Mouse (Mus musculus): ENCODE measurements around the gene Hs6st1. TPM values are rescaled to one million over a fixed set of nuclear protein-coding genes. Genes with fewer than 3 reads are reported as not detected.

Gene Hs6st1
- polyA plus RNA-seq, 1 experiment: 66.6 TPM

GRCm38 (mm10) chr1:36067201-36067600, 999 bp upstream of the Hs6st1 start:
- H3K79me2 ChIP-seq (ENCODE audit: control insufficient read depth, insufficient read depth): peaks cover 38% of the 10 kb centered on the region
- no peak overlapping the region for H3K4me3 ChIP-seq
- no peak overlapping the region for H3K4me2 ChIP-seq (ENCODE audit: low read depth)
- H3ac ChIP-seq (ENCODE audit: control insufficient read depth, insufficient read length): no peak overlapping the region
- no peaks in the 10 kb centered on the region for H3K36me3 ChIP-seq (ENCODE audit: control insufficient read depth, insufficient read depth)
- no peaks in the 10 kb centered on the region for H3K27me3 ChIP-seq (ENCODE audit: control insufficient read depth, insufficient read depth, insufficient read length)
- TF ChIP-seq MYOD1 (IDR thresholded peaks at IDR 0.05; ENCODE audit: control insufficient read depth in 1 of 3, insufficient read length in 2 of 3, low read depth in 2 of 3): no peak
- no peak for TF ChIP-seq TCF3 (IDR thresholded peaks at IDR 0.05; ENCODE audit: insufficient read length, low read depth)
- TF ChIP-seq MAX (IDR thresholded peaks at IDR 0.05; ENCODE audit: low read depth): no peak
- TF ChIP-seq POLR2AphosphoS2 (IDR thresholded peaks at IDR 0.05; ENCODE audit: insufficient read length, low read depth): no peak
- TF ChIP-seq USF1 (IDR thresholded peaks at IDR 0.05; ENCODE audit: low read depth): no peak
- TF ChIP-seq E2F4 (IDR thresholded peaks at IDR 0.05; ENCODE audit: insufficient read depth): no peak
- no peak for TF ChIP-seq POLR2A (IDR thresholded peaks at IDR 0.05; ENCODE audit: insufficient read length, low read depth)
- TF ChIP-seq CEBPB (IDR thresholded peaks at IDR 0.05; ENCODE audit: insufficient read depth, poor library complexity, severe bottlenecking): no peak
- no peak for TF ChIP-seq TCF12 (IDR thresholded peaks at IDR 0.05; ENCODE audit: insufficient read depth, poor library complexity, severe bottlenecking)

- TF ChIP-seq MYOG (IDR thresholded peaks at IDR 0.05; ENCODE audit: control insufficient read depth in 1 of 3, insufficient read depth in 1 of 3, insufficient read length in 2 of 3, low read depth in 2 of 3): no peak
- TF ChIP-seq REST (IDR thresholded peaks at IDR 0.05; ENCODE audit: insufficient read depth, insufficient read length): no peak
- no peak for TF ChIP-seq E2F4 (IDR thresholded peaks at IDR 0.05; ENCODE audit: insufficient read depth)
- no peak for TF ChIP-seq TCF3 (IDR thresholded peaks at IDR 0.05; ENCODE audit: insufficient read length, low read depth)
- no peak for TF ChIP-seq USF1 (IDR thresholded peaks at IDR 0.05; ENCODE audit: low read depth)
- TF ChIP-seq CEBPB (IDR thresholded peaks at IDR 0.05; ENCODE audit: insufficient read depth, poor library complexity, severe bottlenecking): no peak
- TF ChIP-seq SRF (IDR thresholded peaks at IDR 0.05; ENCODE audit: control insufficient read depth, insufficient read length, low read depth): no peak
- no peak for TF ChIP-seq MAX (IDR thresholded peaks at IDR 0.05; ENCODE audit: low read depth)
- TF ChIP-seq POLR2AphosphoS2 (IDR thresholded peaks at IDR 0.05; ENCODE audit: insufficient read length, low read depth): no peak
These were observed 589 bp upstream of the Hs6st1 start for GRCm38 (mm10) chr1:36067611-36068010.

DNA sequence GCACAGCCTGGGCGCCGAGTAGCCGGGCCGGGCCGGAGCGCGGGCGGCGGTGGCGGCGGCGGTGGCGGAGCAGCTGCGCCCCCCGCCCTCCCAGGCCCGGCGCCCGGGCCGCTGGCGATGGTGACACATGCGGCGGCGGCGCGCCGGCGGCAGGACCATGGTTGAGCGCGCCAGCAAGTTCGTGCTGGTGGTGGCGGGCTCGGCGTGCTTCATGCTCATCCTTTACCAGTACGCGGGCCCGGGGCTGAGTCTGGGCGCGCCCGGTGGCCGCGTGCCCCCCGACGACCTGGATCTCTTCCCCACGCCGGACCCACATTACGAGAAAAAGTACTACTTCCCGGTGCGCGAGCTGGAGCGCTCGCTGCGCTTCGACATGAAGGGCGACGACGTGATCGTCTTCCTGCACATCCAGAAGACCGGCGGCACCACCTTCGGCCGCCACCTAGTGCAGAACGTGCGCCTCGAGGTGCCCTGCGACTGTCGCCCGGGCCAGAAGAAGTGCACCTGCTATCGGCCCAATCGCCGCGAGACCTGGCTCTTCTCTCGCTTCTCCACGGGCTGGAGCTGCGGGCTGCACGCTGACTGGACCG, 426 bp downstream of the Hs6st1 start:
- Histone ChIP-seq H3K4me2 (ENCODE audit: low read depth) (peak overlapping the region; percentile 94), H3K79me2 (ENCODE audit: control insufficient read depth, insufficient read depth) (peaks cover 52% of the 10 kb centered on the region), H3K36me3 (ENCODE audit: control insufficient read depth, insufficient read depth) (no peaks in the 10 kb centered on the region), H3K27me3 (ENCODE audit: control insufficient read depth, insufficient read depth, insufficient read length) (no peaks in the 10 kb centered on the region), H3ac (ENCODE audit: control insufficient read depth, insufficient read length) (peak overlapping the region; percentile 87), H3K4me3 (peak overlapping the region; percentile 98)
- TF ChIP-seq MYOG (IDR thresholded peaks at IDR 0.05; ENCODE audit: control insufficient read depth in 1 of 3, insufficient read depth in 1 of 3, insufficient read length in 2 of 3, low read depth in 2 of 3) (peak in 1 of 3 experiments; percentile 16), POLR2A (IDR thresholded peaks at IDR 0.05; ENCODE audit: insufficient read length, low read depth) (peak; percentile 9), MYOD1 (IDR thresholded peaks at IDR 0.05; ENCODE audit: control insufficient read depth in 1 of 3, insufficient read length in 2 of 3, low read depth in 2 of 3) (peak in 1 of 3 experiments; percentile 41), REST (IDR thresholded peaks at IDR 0.05; ENCODE audit: insufficient read depth, insufficient read length) (no peak), USF1 (IDR thresholded peaks at IDR 0.05; ENCODE audit: low read depth) (no peak)

More at GRCm38 (mm10) chr1:36067611-36068010, 589 bp upstream of the Hs6st1 start:
- H3K27me3 ChIP-seq (ENCODE audit: control insufficient read depth, insufficient read depth, insufficient read length): no peaks in the 10 kb centered on the region
- H3ac ChIP-seq (ENCODE audit: control insufficient read depth, insufficient read length): no peak overlapping the region
- H3K79me2 ChIP-seq (ENCODE audit: control insufficient read depth, insufficient read depth): peaks cover 42% of the 10 kb centered on the region
- H3K36me3 ChIP-seq (ENCODE audit: control insufficient read depth, insufficient read depth): no peaks in the 10 kb centered on the region
- peak overlapping the region; percentile 98 for H3K4me3 ChIP-seq
- H3K4me2 ChIP-seq (ENCODE audit: low read depth): peak overlapping the region; percentile 84

DNA sequence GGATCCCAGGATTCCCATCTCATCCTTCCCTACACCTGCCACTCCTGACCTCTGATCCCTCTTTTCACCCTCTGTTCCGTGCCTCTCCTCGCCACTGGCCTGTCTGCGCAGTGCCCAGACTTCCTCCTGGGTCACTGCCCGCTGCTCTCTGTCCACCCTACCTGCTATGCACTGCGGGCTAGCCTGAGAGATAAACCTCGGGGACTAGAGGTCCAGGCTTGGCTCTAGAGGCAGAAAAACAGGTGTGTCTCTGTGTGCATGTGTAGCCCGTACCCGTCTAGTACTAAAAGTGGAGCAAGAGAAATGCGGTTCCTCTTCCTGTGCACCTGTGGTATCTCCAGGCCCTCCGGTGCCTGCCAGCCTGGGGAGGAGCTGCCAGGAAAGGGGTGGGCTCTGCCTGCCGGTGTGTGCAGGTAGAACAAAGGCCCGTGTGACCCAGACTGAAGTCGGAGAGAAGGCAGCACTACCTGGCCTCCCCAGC, 1.1 kb downstream of the Hs6st1 start:
- Histone ChIP-seq H3K36me3 (ENCODE audit: control insufficient read depth, insufficient read depth) (no peaks in the 10 kb centered on the region), H3K4me3 (peak overlapping the region; percentile 98), H3K27me3 (ENCODE audit: control insufficient read depth, insufficient read depth, insufficient read length) (no peaks in the 10 kb centered on the region), H3ac (ENCODE audit: control insufficient read depth, insufficient read length) (peak overlapping the region; percentile 87), H3K79me2 (ENCODE audit: control insufficient read depth, insufficient read depth) (peaks cover 59% of the 10 kb centered on the region), H3K4me2 (ENCODE audit: low read depth) (peak overlapping the region; percentile 94)
- TF ChIP-seq POLR2A (IDR thresholded peaks at IDR 0.05; ENCODE audit: insufficient read length, low read depth) (no peak), MYOG (IDR thresholded peaks at IDR 0.05; ENCODE audit: control insufficient read depth in 1 of 3, insufficient read depth in 1 of 3, insufficient read length in 2 of 3, low read depth in 2 of 3) (no peak), MYOD1 (IDR thresholded peaks at IDR 0.05; ENCODE audit: control insufficient read depth in 1 of 3, insufficient read length in 2 of 3, low read depth in 2 of 3) (peak in 1 of 3 experiments; percentile 11), SRF (IDR thresholded peaks at IDR 0.05; ENCODE audit: control insufficient read depth, insufficient read length, low read depth) (no peak), TCF12 (IDR thresholded peaks at IDR 0.05; ENCODE audit: insufficient read depth, poor library complexity, severe bottlenecking) (no peak), CEBPB (IDR thresholded peaks at IDR 0.05; ENCODE audit: insufficient read depth, poor library complexity, severe bottlenecking) (no peak), TCF3 (IDR thresholded peaks at IDR 0.05; ENCODE audit: insufficient read length, low read depth) (no peak)

GRCm38 (mm10) chr1:36070190-36070589, 2.0 kb downstream of the Hs6st1 start:
- Histone ChIP-seq H3ac (ENCODE audit: control insufficient read depth, insufficient read length) (peak overlapping the region; percentile 87), H3K4me2 (ENCODE audit: low read depth) (peak overlapping the region; percentile 94), H3K36me3 (ENCODE audit: control insufficient read depth, insufficient read depth) (no peaks in the 10 kb centered on the region), H3K79me2 (ENCODE audit: control insufficient read depth, insufficient read depth) (peaks cover 67% of the 10 kb centered on the region), H3K4me3 (peak overlapping the region; percentile 98), H3K27me3 (ENCODE audit: control insufficient read depth, insufficient read depth, insufficient read length) (no peaks in the 10 kb centered on the region)
- TF ChIP-seq MYOD1 (IDR thresholded peaks at IDR 0.05; ENCODE audit: control insufficient read depth in 1 of 3, insufficient read length in 2 of 3, low read depth in 2 of 3): peak in 2 of 3 experiments; percentile 69 to 78
- no peak for TF ChIP-seq TCF12 (IDR thresholded peaks at IDR 0.05; ENCODE audit: insufficient read depth, poor library complexity, severe bottlenecking)
- TF ChIP-seq MYOG (IDR thresholded peaks at IDR 0.05; ENCODE audit: control insufficient read depth in 1 of 3, insufficient read depth in 1 of 3, insufficient read length in 2 of 3, low read depth in 2 of 3): peak in 2 of 3 experiments; percentile 67 to 83

Measured in myocyte (in vitro differentiated cells).